Mouse (Mus musculus): Measurements from ENCODE around the gene Cdca8.

Gene Cdca8

DNA sequence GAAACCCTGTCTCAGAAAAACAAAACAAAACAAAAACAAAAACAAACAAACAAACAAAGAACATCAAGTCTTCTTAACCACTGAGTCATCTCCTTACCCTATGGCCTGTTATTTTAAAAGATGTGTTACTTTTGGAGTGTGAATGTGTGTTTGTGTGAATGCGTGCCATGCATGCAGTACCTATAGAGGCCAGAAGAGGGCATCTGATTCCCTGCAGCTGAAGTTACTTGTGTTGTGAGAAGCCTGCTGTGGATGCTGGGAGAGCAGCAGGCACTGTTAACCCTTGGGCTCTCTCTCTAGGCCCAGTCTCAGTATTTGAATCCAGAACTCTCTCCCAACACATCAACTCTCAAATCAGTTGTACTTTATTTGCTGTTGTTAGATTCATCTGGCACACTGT lies 66.4 kb downstream of the Cdca8 start:
- DNase-seq (ENCODE audit: low read depth) = no peak
